Mouse (Mus musculus): ENCODE data around the gene Fopnl. TPM values are rescaled to one million over a fixed set of nuclear protein-coding genes. Genes with fewer than 3 reads are reported as not detected.

The Fopnl gene
- polyA plus RNA-seq, 1 experiment from 2014 or later = 27.5 TPM

Other genes starting within 250 kb of the Fopnl start
- gene Nde1, start 154.1 kb downstream of the Fopnl start, polyA plus RNA-seq (2018) = 29.3 to 47.9 TPM (median 40.1 TPM) in 3 replicates
- gene Marf1, start 154.1 kb downstream of the Fopnl start, polyA plus RNA-seq (2018) = 17.0 to 25.5 TPM (median 17.4 TPM) in 3 replicates
- gene Myh11, start 26.0 kb downstream of the Fopnl start, polyA plus RNA-seq (2018) = not detected in 3 replicates
- gene Abcc1, start 44.2 kb upstream of the Fopnl start, polyA plus RNA-seq (2018) = 19.8 to 46.6 TPM (median 31.3 TPM) in 3 replicates
- not detected in 3 replicates for gene A630010A05Rik, start 244.9 kb upstream of the Fopnl start, polyA plus RNA-seq (2018)